In genomic region chr3:119489336-119489735, GRCm38 (mm10) we compare ENCODE assay signal across 20 mouse cellular contexts.
"Had no signal": no experiment of that assay in that cellular context is flagged by ENCODE, and none has a peak within 500 bp of the region (broad histone marks: within the 10 kb centered on the region; RNA-seq: fewer than 3 reads in every experiment).

No protein-coding gene starts in this region.

- H3K4me3 ChIP-seq: lung, embryonic 15.5 days; megakaryocyte, embryonic 14.5 days; midbrain, embryonic 13.5 days; neural tube, embryonic 12.5 days had no signal

- H3K27me3 ChIP-seq: lung, embryonic 15.5 days; megakaryocyte, embryonic 14.5 days; midbrain, embryonic 13.5 days; neural tube, embryonic 12.5 days had no signal

- H3K9ac ChIP-seq: liver, postnatal 0 days; lung, embryonic 15.5 days; midbrain, embryonic 13.5 days; neural tube, embryonic 12.5 days had no signal

- H3K27ac ChIP-seq: lung, embryonic 15.5 days; macrophage; midbrain, embryonic 13.5 days; neural tube, embryonic 12.5 days had no signal

- DNase-seq: liver, postnatal 0 days; lung, adult 2 months; lung, postnatal 14 days; lung, postnatal 36 days; retina, postnatal 1 day; right cerebral cortex, adult 18-20 months; right cerebral cortex, postnatal 25 days; right cerebral cortex, postnatal 4 days; spleen, adult 18-20 months; thymus, adult 18-20 months; thymus, postnatal 14 days; thymus, postnatal 36 days had no signal

- H3K36me3 ChIP-seq: lung, embryonic 15.5 days; midbrain, embryonic 13.5 days; neural tube, embryonic 12.5 days had no signal

- H3K4me2 ChIP-seq: lung, embryonic 15.5 days; midbrain, embryonic 11.5 days; midbrain, embryonic 13.5 days; neural tube, embryonic 12.5 days had no signal

- H3K4me1 ChIP-seq: lung, embryonic 15.5 days; megakaryocyte, embryonic 14.5 days; neural tube, embryonic 12.5 days had no signal

- ATAC-seq: liver, postnatal 0 days; lung, postnatal 0 days; midbrain, embryonic 13.5 days; midbrain, embryonic 16.5 days had no signal

- H3K9me3 ChIP-seq: lung, embryonic 15.5 days; neural tube, embryonic 12.5 days had no signal
